Mouse (Mus musculus): ENCODE data around the gene Trim40.

GRCm38 (mm10) chr17:36844286-36844719, 45.6 kb downstream of the Trim40 start:
- TF ChIP-seq CTCF (IDR thresholded peaks at IDR 0.05; ENCODE audit: low read depth) (no peak), EP300 (IDR thresholded peaks at IDR 0.05; ENCODE audit: low read depth) (no peak)

Data from heart, postnatal 0 days (tissue).